Mouse (Mus musculus): ENCODE measurements around the gene Ints5.

GRCm38 (mm10) chr19:8914212-8914611 is 21.4 kb downstream of the Ints5 start:
- TF ChIP-seq CTCF (IDR thresholded peaks at IDR 0.05; ENCODE audit: low read depth, low read length) (no peak), POLR2A (IDR thresholded peaks at IDR 0.05; ENCODE audit: extremely low read depth, insufficient read depth, low read length) (no peak)

All from liver, adult 2 months (tissue).